Mouse (Mus musculus): ENCODE data around the gene Wdr20.

DNA sequence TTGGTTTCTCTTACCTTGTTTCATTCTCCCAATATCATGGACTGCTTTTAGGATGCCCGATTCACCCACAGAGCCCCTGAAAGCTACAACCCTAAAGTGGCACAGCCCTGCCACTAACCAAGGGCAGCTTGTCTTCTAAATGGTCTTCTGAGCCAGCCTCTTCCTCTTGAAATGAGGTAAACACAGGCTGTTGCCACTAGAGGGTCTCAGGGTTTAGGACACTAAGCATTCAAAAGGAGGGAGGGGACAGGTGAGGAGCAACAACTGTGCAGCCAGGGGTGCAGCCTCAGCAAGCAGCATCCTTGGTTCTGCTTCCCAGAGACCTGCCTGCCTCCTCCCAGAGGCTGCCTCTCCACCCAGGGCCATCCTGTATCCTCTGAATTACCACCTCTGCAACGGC lies 84.0 kb downstream of the Wdr20 start:
- TF ChIP-seq CTCF (IDR thresholded peaks at IDR 0.05; ENCODE audit: low read depth), result 0 out of 2 replicates have a peak, but pooled peaks have one; percentile 12
- TF ChIP-seq EP300 (IDR thresholded peaks at IDR 0.05; ENCODE audit: low read depth), result no peak
